Mouse (Mus musculus) left cerebral cortex, adult 2 months (tissue): ENCODE results near the gene Snw1. TPM values are rescaled to one million over a fixed set of nuclear protein-coding genes. Genes with fewer than 3 reads are reported as not detected.
A peak's percentile ranks its signal among the peaks of the same experiment; 100 is the strongest.
"Not testable (repeated sequence)": the region's sequence is repeated elsewhere in the genome, so short reads cannot be mapped to it uniquely, and the experiment has no call there.

Experiments used
- DNase-seq, 2 experiments: peaks; one replicate each; pipeline ENCODE4 v3.0.0; 2021 to 2022; ENCODE audit warnings: low spot score in 2 of 2, mixed read lengths in 1 of 2; ENCODE audit errors: extremely low spot score in 1 of 2
- H3K27ac ChIP-seq: fragments of 200-600 bp; 2 replicates; pipeline ENCODE4 v1.8.1; 2022
- H3K4me3 ChIP-seq: fragments of 200-600 bp; 2 replicates; pipeline ENCODE4 v1.8.1; 2022
- CTCF ChIP-seq: fragments of 200-600 bp; IDR thresholded peaks from 2 replicates; pipeline ENCODE4 v1.8.1; 2022; ENCODE audit warnings: antibody characterized with exemption, mild to moderate bottlenecking, moderate library complexity
- intact Hi-C: fragments of 180-260 bp; cut with DNase I; formaldehyde crosslinking; loops from one replicate; pipeline ENCODE4 v1.15.1; 2025
- long read RNA-seq, 2 experiments: library from polyadenylated mRNA; stranded (forward); transcript quantifications; one replicate each; pipeline ENCODE4 v2.0.0; 2021; ENCODE audit warnings: borderline mapping rate in 2 of 2
- total RNA-seq, 2 experiments: library from RNA; stranded (reverse); gene quantifications; 2 replicates each; pipeline ENCODE4 v1.2.3; 2021

Gene Snw1
- 10 to 100 TPM; 63.2 to 73.1 TPM for total RNA-seq
- long read RNA-seq, experiment 1, full-length matches to known transcripts, result 99 of 114 reads
- long read RNA-seq, experiment 1, partial matches to known transcripts, result 9 of 114 reads
- long read RNA-seq, experiment 1, other reads (novel, unspliced or antisense), result 6 of 114 reads
- long read RNA-seq, experiment 2, full-length matches to known transcripts, result 51 of 63 reads
- long read RNA-seq, experiment 2, partial matches to known transcripts, result 4 of 63 reads
- long read RNA-seq, experiment 2, other reads (novel, unspliced or antisense), result 8 of 63 reads

GRCm38 (mm10) chr12:87471964-87472786 lies at the start of gene Snw1:
Snw1 (minus strand) TSS chr12:87472274.
- TF ChIP-seq CTCF, result no peak
- Histone ChIP-seq H3K27ac (peak within 1 kb of the TSS; percentile 98), H3K4me3 (peak within 1 kb of the TSS; percentile 87)
- peak; percentile 93 to 95 for DNase-seq
- intact Hi-C loops, result no loop called here

- H3K4me3 ChIP-seq, intact Hi-C loops, H3K27ac ChIP-seq, DNase-seq: not testable (repeated sequence)
Measured at GRCm38 (mm10) chr12:87519616-87520015, 47.5 kb upstream of the Snw1 start.

GRCm38 (mm10) chr12:87514016-87514415 lies 41.9 kb upstream of the Snw1 start, which contains the start of gene Gm8300:
Gm8300 (plus strand) TSS chr12:87514316.
- H3K27ac ChIP-seq, DNase-seq, H3K4me3 ChIP-seq, intact Hi-C loops: not testable (repeated sequence)

GRCm38 (mm10) chr12:87494421-87494820 lies 22.3 kb upstream of the Snw1 start, which contains the start of gene Gm5788:
Gm5788 (plus strand) TSS chr12:87494721.
- H3K4me3 ChIP-seq, intact Hi-C loops, DNase-seq, H3K27ac ChIP-seq: not testable (repeated sequence)

- intact Hi-C loops, DNase-seq, H3K4me3 ChIP-seq, H3K27ac ChIP-seq: not testable (repeated sequence)
Measured at GRCm38 (mm10) chr12:87488683-87489082, 16.6 kb upstream of the Snw1 start.

- DNase-seq, H3K27ac ChIP-seq, intact Hi-C loops, H3K4me3 ChIP-seq: not testable (repeated sequence)
Measured at GRCm38 (mm10) chr12:87482482-87482881, 10.4 kb upstream of the Snw1 start.

GRCm38 (mm10) chr12:87474756-87475155 lies 2.7 kb upstream of the Snw1 start:
- Histone ChIP-seq H3K27ac (no peak overlapping the region), H3K4me3 (no peak overlapping the region)
- DNase-seq, result no peak
- intact Hi-C loops, result no loop called here
- no peak for TF ChIP-seq CTCF

GRCm38 (mm10) chr12:87471421-87471963 lies 582 bp downstream of the Snw1 start:
- no peak for TF ChIP-seq CTCF
- intact Hi-C loops, result no loop called here
- peak in 1 of 2 experiments; percentile 32 for DNase-seq
- H3K27ac ChIP-seq, result peak overlapping the region; percentile 98
- H3K4me3 ChIP-seq, result peak overlapping the region; percentile 87

GRCm38 (mm10) chr12:87470263-87471136 lies 1.6 kb downstream of the Snw1 start:
- Histone ChIP-seq H3K27ac (peak overlapping the region; percentile 98), H3K4me3 (peak overlapping the region; percentile 87)
- no peak for TF ChIP-seq CTCF
- intact Hi-C loops, result no loop called here
- DNase-seq, result no peak

- no peak for DNase-seq
- intact Hi-C loops, result no loop called here
- Histone ChIP-seq H3K27ac (no peak overlapping the region), H3K4me3 (no peak overlapping the region)
- no peak for TF ChIP-seq CTCF
Measured at GRCm38 (mm10) chr12:87464678-87465297, 7.3 kb downstream of the Snw1 start.

- no peak for TF ChIP-seq CTCF
- no peak for DNase-seq
- Histone ChIP-seq H3K27ac (no peak overlapping the region), H3K4me3 (no peak overlapping the region)
- intact Hi-C loops, result no loop called here
Measured at GRCm38 (mm10) chr12:87449456-87449855, 22.6 kb downstream of the Snw1 start.
